Mouse (Mus musculus) megakaryocyte-erythroid progenitor cell, adult 5 weeks (primary cell): Measurements from ENCODE around the gene Olfr459. TPM values are rescaled to one million over a fixed set of nuclear protein-coding genes. Genes with fewer than 3 reads are reported as not detected.

ENCODE experiments used
- polyA plus RNA-seq: library from polyadenylated mRNA; stranded (reverse); fragments of >175 nt; gene quantifications from 2 replicates; pipeline ENCODE4 v1.2.3, GENCODE M21; 2012

The Olfr459 gene
- not detected in 2 replicates for polyA plus RNA-seq

DNA sequence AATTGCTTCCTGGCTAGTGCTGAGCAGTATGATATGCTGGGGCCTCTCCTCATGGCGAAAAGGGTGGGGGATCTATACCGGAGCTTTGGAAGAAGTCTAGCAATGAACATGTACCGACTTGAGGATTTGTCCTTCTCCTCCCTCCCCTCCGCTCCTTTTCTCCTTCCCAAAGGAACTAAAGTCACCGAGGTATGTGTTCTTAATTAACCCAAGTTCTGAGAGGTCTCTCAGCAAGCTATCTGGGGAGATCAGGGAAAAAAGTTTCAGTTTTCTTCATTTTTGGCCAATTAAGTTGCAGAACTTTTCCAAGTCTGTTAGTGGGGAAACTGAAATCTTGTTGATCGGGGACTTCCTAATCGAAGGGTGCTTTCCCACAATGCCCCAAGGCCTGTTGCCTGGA is at the start of gene Olfr459:
TSS of gene Olfr459 (minus strand) at position 101 of the 400 bp plus-strand sequence.

Other genes starting within 250 kb of the Olfr459 start
- gene Ephb6, start 169.7 kb downstream of the Olfr459 start, polyA plus RNA-seq = 12.4 and 20.4 TPM in 2 replicates
- gene Trpv6, start 138.8 kb downstream of the Olfr459 start, polyA plus RNA-seq = not detected in 2 replicates
- not detected in 2 replicates for gene Trpv5, start 94.4 kb downstream of the Olfr459 start, polyA plus RNA-seq
- gene Llcfc1, start 90.7 kb downstream of the Olfr459 start, polyA plus RNA-seq = not detected in 2 replicates
- gene Kel, start 70.8 kb downstream of the Olfr459 start, polyA plus RNA-seq = 3.0 TPM in 2 replicates
- gene Pip, start 72.4 kb upstream of the Olfr459 start, polyA plus RNA-seq = 0.05 TPM in 1 of 2 replicates, not detected in the other
- gene Sval2, start 77.8 kb upstream of the Olfr459 start, polyA plus RNA-seq = not detected in 2 replicates
- gene Sval1, start 176.5 kb upstream of the Olfr459 start, polyA plus RNA-seq = not detected in 2 replicates
- not detected in 2 replicates for gene Sval3, start 193.0 kb upstream of the Olfr459 start, polyA plus RNA-seq